Mouse (Mus musculus): ENCODE data around the gene Tpr. TPM values are rescaled to one million over a fixed set of nuclear protein-coding genes. Genes with fewer than 3 reads are reported as not detected.

The Tpr gene
- total and polyA plus RNA-seq, 2 experiments from 2014 or later = 70.8 to 137 TPM

- no peak overlapping the region for H3K4me3 ChIP-seq (ENCODE audit: low read length)
- 97% methylated on average over 6 of the region's 6 CpGs for WGBS
- no peak for TF ChIP-seq CTCF (IDR thresholded peaks at IDR 0.05; ENCODE audit: low read depth)
- no peaks in the 10 kb centered on the region for H3K27me3 ChIP-seq (ENCODE audit: insufficient read depth, low read length)
- no peak for ATAC-seq
- H3K36me3 ChIP-seq (ENCODE audit: insufficient read depth, low read length) = peaks cover 43% of the 10 kb centered on the region
- H3K4me1 ChIP-seq (ENCODE audit: insufficient read depth, low read length) = no peaks in the 10 kb centered on the region
- H3K27ac ChIP-seq = no peak overlapping the region
- no peaks in the 10 kb centered on the region for H3K9me3 ChIP-seq (ENCODE audit: low read length)
- no peak overlapping the region for H3K4me2 ChIP-seq (ENCODE audit: low read depth, low read length)
- DNase-seq (ENCODE audit: low spot score) = no peak
- no peak overlapping the region for H3K9ac ChIP-seq (replicated peaks; ENCODE audit: low read length)
These were observed 17.4 kb downstream of the Tpr start for GRCm38 (mm10) chr1:150409996-150410395.

GRCm38 (mm10) chr1:150416006-150416405, 23.4 kb downstream of the Tpr start:
- TF ChIP-seq CTCF (IDR thresholded peaks at IDR 0.05; ENCODE audit: low read depth) = no peak
- no peaks in the 10 kb centered on the region for H3K27me3 ChIP-seq (ENCODE audit: insufficient read depth, low read length)
- H3K4me2 ChIP-seq (ENCODE audit: low read depth, low read length) = no peak overlapping the region
- H3K4me3 ChIP-seq (ENCODE audit: low read length) = no peak overlapping the region
- no peak overlapping the region for H3K9ac ChIP-seq (replicated peaks; ENCODE audit: low read length)
- no peak overlapping the region for H3K27ac ChIP-seq
- 95% methylated on average over 3 of the region's 3 CpGs for WGBS
- ATAC-seq = no peak
- no peaks in the 10 kb centered on the region for H3K9me3 ChIP-seq (ENCODE audit: low read length)
- DNase-seq (ENCODE audit: low spot score) = no peak
- no peaks in the 10 kb centered on the region for H3K4me1 ChIP-seq (ENCODE audit: insufficient read depth, low read length)
- peaks cover 55% of the 10 kb centered on the region for H3K36me3 ChIP-seq (ENCODE audit: insufficient read depth, low read length)

GRCm38 (mm10) chr1:150418426-150418825, 25.8 kb downstream of the Tpr start:
- H3K36me3 ChIP-seq (ENCODE audit: insufficient read depth, low read length) = peaks cover 56% of the 10 kb centered on the region
- DNase-seq (ENCODE audit: low spot score) = no peak
- no peaks in the 10 kb centered on the region for H3K27me3 ChIP-seq (ENCODE audit: insufficient read depth, low read length)
- TF ChIP-seq CTCF (IDR thresholded peaks at IDR 0.05; ENCODE audit: low read depth) = no peak
- H3K4me1 ChIP-seq (ENCODE audit: insufficient read depth, low read length) = no peaks in the 10 kb centered on the region
- H3K4me3 ChIP-seq (ENCODE audit: low read length) = no peak overlapping the region
- no peak overlapping the region for H3K9ac ChIP-seq (replicated peaks; ENCODE audit: low read length)
- H3K4me2 ChIP-seq (ENCODE audit: low read depth, low read length) = no peak overlapping the region
- no peaks in the 10 kb centered on the region for H3K9me3 ChIP-seq (ENCODE audit: low read length)
- H3K27ac ChIP-seq = no peak overlapping the region
- no peak for ATAC-seq
- WGBS = 92% methylated on average over 4 of the region's 4 CpGs

- no peaks in the 10 kb centered on the region for H3K4me1 ChIP-seq (ENCODE audit: insufficient read depth, low read length)
- no peak for ATAC-seq
- H3K9me3 ChIP-seq (ENCODE audit: low read length) = no peaks in the 10 kb centered on the region
- no peak for DNase-seq (ENCODE audit: low spot score)
- WGBS = 89% methylated on average over 9 of the region's 9 CpGs
- H3K4me3 ChIP-seq (ENCODE audit: low read length) = no peak overlapping the region
- TF ChIP-seq CTCF (IDR thresholded peaks at IDR 0.05; ENCODE audit: low read depth) = no peak
- H3K27me3 ChIP-seq (ENCODE audit: insufficient read depth, low read length) = no peaks in the 10 kb centered on the region
- no peak overlapping the region for H3K4me2 ChIP-seq (ENCODE audit: low read depth, low read length)
- H3K9ac ChIP-seq (replicated peaks; ENCODE audit: low read length) = no peak overlapping the region
- H3K36me3 ChIP-seq (ENCODE audit: insufficient read depth, low read length) = peaks cover 61% of the 10 kb centered on the region
- H3K27ac ChIP-seq = no peak overlapping the region
These were observed 33.0 kb downstream of the Tpr start for GRCm38 (mm10) chr1:150425665-150426064.

- 69% methylated on average over 3 of the region's 3 CpGs for WGBS
- H3K27me3 ChIP-seq (ENCODE audit: insufficient read depth, low read length) = no peaks in the 10 kb centered on the region
- H3K9me3 ChIP-seq (ENCODE audit: low read length) = no peaks in the 10 kb centered on the region
- TF ChIP-seq CTCF (IDR thresholded peaks at IDR 0.05; ENCODE audit: low read depth) = peak; percentile 13; the same call in 1 of the 2 replicates
- no peak overlapping the region for H3K9ac ChIP-seq (replicated peaks; ENCODE audit: low read length)
- ATAC-seq (no peak), DNase-seq (ENCODE audit: low spot score) (no peak)
- H3K27ac ChIP-seq = no peak overlapping the region
- H3K4me1 ChIP-seq (ENCODE audit: insufficient read depth, low read length) = no peaks in the 10 kb centered on the region
- no peak overlapping the region for H3K4me3 ChIP-seq (ENCODE audit: low read length)
- no peak overlapping the region for H3K4me2 ChIP-seq (ENCODE audit: low read depth, low read length)
- H3K36me3 ChIP-seq (ENCODE audit: insufficient read depth, low read length) = peaks cover 64% of the 10 kb centered on the region
These were observed 33.6 kb downstream of the Tpr start for GRCm38 (mm10) chr1:150426216-150426615.

- ATAC-seq = no peak
- H3K27ac ChIP-seq = no peak overlapping the region
- no peak for DNase-seq (ENCODE audit: low spot score)
- H3K9ac ChIP-seq (replicated peaks; ENCODE audit: low read length) = no peak overlapping the region
- no peaks in the 10 kb centered on the region for H3K9me3 ChIP-seq (ENCODE audit: low read length)
- WGBS = 93% methylated on average over 3 of the region's 3 CpGs
- H3K4me1 ChIP-seq (ENCODE audit: insufficient read depth, low read length) = no peaks in the 10 kb centered on the region
- H3K27me3 ChIP-seq (ENCODE audit: insufficient read depth, low read length) = no peaks in the 10 kb centered on the region
- no peak for TF ChIP-seq CTCF (IDR thresholded peaks at IDR 0.05; ENCODE audit: low read depth)
- H3K4me3 ChIP-seq (ENCODE audit: low read length) = no peak overlapping the region
- no peak overlapping the region for H3K4me2 ChIP-seq (ENCODE audit: low read depth, low read length)
- peaks cover 53% of the 10 kb centered on the region for H3K36me3 ChIP-seq (ENCODE audit: insufficient read depth, low read length)
These were observed 46.0 kb downstream of the Tpr start for GRCm38 (mm10) chr1:150438641-150439040.

GRCm38 (mm10) chr1:150441731-150442130, 49.1 kb downstream of the Tpr start:
- no peaks in the 10 kb centered on the region for H3K4me1 ChIP-seq (ENCODE audit: insufficient read depth, low read length)
- DNase-seq (ENCODE audit: low spot score) (peak; percentile 6), ATAC-seq (no peak)
- H3K9ac ChIP-seq (replicated peaks; ENCODE audit: low read length) = no peak overlapping the region
- no peak overlapping the region for H3K27ac ChIP-seq
- H3K4me3 ChIP-seq (ENCODE audit: low read length) = no peak overlapping the region
- WGBS = 70% methylated on average over 4 of the region's 4 CpGs
- peak; percentile 48 for TF ChIP-seq CTCF (IDR thresholded peaks at IDR 0.05; ENCODE audit: low read depth)
- H3K36me3 ChIP-seq (ENCODE audit: insufficient read depth, low read length) = peaks cover 53% of the 10 kb centered on the region
- H3K4me2 ChIP-seq (ENCODE audit: low read depth, low read length) = no peak overlapping the region
- H3K9me3 ChIP-seq (ENCODE audit: low read length) = no peaks in the 10 kb centered on the region
- H3K27me3 ChIP-seq (ENCODE audit: insufficient read depth, low read length) = no peaks in the 10 kb centered on the region

All from hindbrain, postnatal 0 days (tissue).